Mouse (Mus musculus) urinary bladder, postnatal 10 days (tissue): ENCODE measurements around the gene Sord.

Experiments
- DNase-seq: peaks from one replicate; pipeline ENCODE4 v3.0.0; 2022; ENCODE audit warnings: low spot score

The Sord gene

DNA sequence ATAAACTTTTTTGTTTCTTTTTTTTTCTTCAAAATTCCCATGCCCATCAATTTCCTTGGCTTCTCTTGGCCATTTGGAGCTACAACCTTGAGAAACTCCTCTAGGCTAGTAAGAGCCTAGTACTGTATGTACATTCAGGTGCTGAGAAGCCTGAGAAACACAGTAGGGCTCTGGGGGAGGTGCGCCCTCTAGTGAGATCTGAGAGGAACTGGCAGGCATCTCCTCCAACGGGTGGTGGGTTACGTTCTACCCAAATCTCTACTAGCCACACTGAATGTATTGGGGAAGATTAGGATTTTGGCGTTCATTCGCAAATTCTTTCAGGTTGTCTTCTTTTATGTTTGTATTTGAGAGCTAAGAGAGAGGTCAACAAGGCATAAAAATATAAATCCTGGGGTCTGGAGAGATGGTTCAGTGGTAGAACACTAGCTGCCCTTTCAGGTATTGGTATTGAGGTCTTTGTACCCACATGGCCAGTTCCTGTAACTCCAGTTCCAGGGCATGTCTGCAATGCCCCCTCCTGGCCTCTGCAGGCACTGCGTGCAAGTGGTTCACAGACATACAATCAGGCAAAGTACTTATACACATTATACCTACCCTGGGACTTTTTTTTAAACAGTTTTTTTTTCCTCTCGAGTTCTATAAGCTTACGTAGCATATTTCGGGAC lies 68.2 kb downstream of the Sord start:
- no peak for DNase-seq

DNA sequence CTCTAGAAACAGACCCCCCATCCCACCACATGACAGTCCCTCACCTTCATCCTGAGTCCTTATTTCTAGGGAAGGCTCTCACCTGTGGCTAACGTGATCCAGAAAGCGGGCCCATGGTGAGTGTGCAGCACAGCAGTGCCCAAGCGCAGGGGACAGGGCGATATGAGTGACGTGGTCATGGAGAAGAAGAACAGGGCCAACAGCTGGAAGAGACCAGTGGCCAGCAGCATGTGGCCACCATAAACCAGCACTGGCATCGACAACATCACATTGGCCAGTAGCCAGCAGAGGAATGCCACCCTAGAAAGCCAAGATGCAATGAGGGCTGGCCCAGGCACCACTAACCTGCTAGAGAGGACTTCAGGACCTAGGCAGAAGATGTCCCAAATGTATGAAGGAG lies 70.0 kb downstream of the Sord start:
- no peak for DNase-seq

- DNase-seq, result no peak
Observed at GRCm38 (mm10) chr2:122305097-122305892, 70.7 kb downstream of the Sord start.

- no peak for DNase-seq
Observed at GRCm38 (mm10) chr2:122306184-122306583, 71.6 kb downstream of the Sord start.

GRCm38 (mm10) chr2:122309647-122310046 lies 75.1 kb downstream of the Sord start:
- DNase-seq, result no peak

- no peak for DNase-seq
Observed at GRCm38 (mm10) chr2:122311561-122311960, 77.0 kb downstream of the Sord start.

GRCm38 (mm10) chr2:122312722-122313417 lies 78.3 kb downstream of the Sord start:
- no peak for DNase-seq

DNA sequence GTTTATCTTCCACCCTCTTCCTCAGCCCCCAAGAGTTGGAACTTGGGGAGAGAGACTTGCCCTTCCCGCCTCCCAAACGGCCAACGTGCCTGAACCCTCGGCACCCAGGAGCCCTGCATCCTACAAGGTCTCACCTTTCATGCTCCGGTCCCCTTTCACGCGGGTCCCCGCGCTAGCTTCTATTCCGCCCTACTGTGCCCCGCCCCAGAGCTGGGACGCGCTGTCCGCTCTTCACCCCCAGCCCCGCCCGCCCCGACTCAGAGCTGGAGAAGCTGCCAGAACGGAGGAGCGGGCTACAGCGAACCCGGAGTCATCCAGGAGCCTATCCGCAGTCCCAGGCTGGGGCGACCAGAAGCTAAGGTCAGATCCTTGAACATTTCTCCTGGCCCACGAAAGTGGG lies 79.0 kb downstream of the Sord start, which contains the start of gene Duoxa1:
Gene Duoxa1 (minus strand): TSS at position 195 of the 400 bp plus-strand sequence.
- no peak for DNase-seq
